In the genomic region with DNA sequence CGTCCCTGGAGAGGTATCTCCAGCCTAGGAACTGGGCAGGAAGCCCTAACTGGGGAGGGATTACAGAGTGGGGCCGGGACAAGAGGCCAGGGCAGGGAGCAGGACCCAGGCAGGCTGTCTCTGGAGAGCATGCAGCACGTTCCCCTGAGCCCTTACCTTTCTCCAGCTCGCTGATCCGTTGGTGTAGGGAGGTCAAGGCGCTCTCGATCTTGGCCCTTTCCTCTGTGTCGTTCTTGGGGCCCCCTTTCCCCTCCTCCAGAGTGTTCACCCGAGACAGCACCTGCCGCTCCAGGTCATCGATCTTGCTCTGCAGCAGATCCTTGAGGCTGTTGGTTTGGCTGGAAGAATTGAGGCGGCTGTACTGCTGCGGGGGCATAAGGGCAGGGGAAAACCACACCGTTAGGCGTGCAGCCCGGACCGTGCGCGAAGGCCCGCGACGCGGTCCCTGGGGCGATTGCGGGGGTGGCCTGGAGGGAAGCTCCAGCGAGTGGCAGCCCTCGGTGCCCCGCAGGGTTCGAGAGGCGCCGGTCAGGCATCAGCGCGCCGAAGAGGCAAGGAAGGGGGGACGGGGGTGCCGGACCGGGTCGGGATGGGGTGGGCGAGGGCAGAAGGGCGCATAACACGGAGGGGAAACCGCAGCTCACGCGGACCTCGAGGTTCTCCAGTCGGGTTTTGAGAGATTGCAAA, we compare ENCODE assay signal across 8 mouse cellular contexts. TPM values are rescaled to one million over a fixed set of nuclear protein-coding genes. Genes with fewer than 3 reads are reported as not detected.
A peak's percentile ranks its signal among the peaks of the same experiment; 100 is the strongest.
DNase-seq lines count a peak whose midpoint lies in the region; ATAC-seq lines count a peak whose summit lies in the region.

No protein-coding gene starts in this region.

- DNase-seq in cerebellum, adult 11 months = peak; percentile 51
- DNase-seq in ES-CJ7 (ENCODE audit: low read depth, low spot score) = peak; percentile 33
- DNase-seq in heart, postnatal 14 days = peak; percentile 46 to 48
- no peak for DNase-seq in frontal cortex, postnatal 36 days (ENCODE audit: low spot score in 2 of 2)
- DNase-seq in left cerebral cortex, postnatal 25 days (ENCODE audit: low spot score in 2 of 2) = no peak

- H3K9ac ChIP-seq in embryonic facial prominence, embryonic 13.5 days = peak overlapping the region; percentile 61
- H3K9ac ChIP-seq in midbrain, embryonic 12.5 days (replicated peaks) = peak overlapping the region; percentile 68

- intact Hi-C loops in heart, postnatal 14 days (cut with DNase I) = no loop called here
- intact Hi-C loops in left cerebral cortex, postnatal 25 days (cut with DNase I) = loop anchor here (1.0 to 5.0 kb wide), 5 partner anchors 31 to 311 kb away; no protein-coding TSS in a partner anchor

- H3K4me2 ChIP-seq in embryonic facial prominence, embryonic 13.5 days = peak overlapping the region; percentile 94
- peak overlapping the region; percentile 97 for H3K4me2 ChIP-seq in midbrain, embryonic 12.5 days (replicated peaks)

- H3K4me1 ChIP-seq in embryonic facial prominence, embryonic 13.5 days = peaks cover 38% of the 10 kb centered on the region
- peaks cover 52% of the 10 kb centered on the region for H3K4me1 ChIP-seq in midbrain, embryonic 12.5 days

- peak overlapping the region; percentile 49 for H3K4me3 ChIP-seq in embryonic facial prominence, embryonic 13.5 days
- H3K4me3 ChIP-seq in midbrain, embryonic 12.5 days = peak overlapping the region; percentile 62

- no peak overlapping the region for H3K27ac ChIP-seq in embryonic facial prominence, embryonic 13.5 days
- no peak overlapping the region for H3K27ac ChIP-seq in midbrain, embryonic 12.5 days (replicated peaks)

- H3K9me3 ChIP-seq in embryonic facial prominence, embryonic 13.5 days = no peaks in the 10 kb centered on the region
- H3K9me3 ChIP-seq in midbrain, embryonic 12.5 days = no peaks in the 10 kb centered on the region

- 1% methylated on average over 45 of the region's 46 CpGs for WGBS in embryonic facial prominence, embryonic 13.5 days
- 1% methylated on average over 46 of the region's 46 CpGs for WGBS in midbrain, embryonic 12.5 days

- no peak for ATAC-seq in cerebellum, adult (ENCODE audit: insufficient number of reproducible peaks, low FRiP score, low TSS enrichment)
- ATAC-seq in embryonic facial prominence, embryonic 13.5 days (ENCODE audit: insufficient number of reproducible peaks, insufficient read depth, low FRiP score, low TSS enrichment, low read depth) = no peak
- ATAC-seq in midbrain, embryonic 12.5 days (ENCODE audit: low FRiP score, low read depth) = no peak

- H3K36me3 ChIP-seq in embryonic facial prominence, embryonic 13.5 days = no peaks in the 10 kb centered on the region
- no peaks in the 10 kb centered on the region for H3K36me3 ChIP-seq in midbrain, embryonic 12.5 days

- peaks cover 100% of the 10 kb centered on the region for H3K27me3 ChIP-seq in embryonic facial prominence, embryonic 13.5 days
- H3K27me3 ChIP-seq in midbrain, embryonic 12.5 days = peaks cover 100% of the 10 kb centered on the region

RNA-seq across cellular contexts. Expression of a gene that starts 0.9 kb away (rescaled TPM):
- polyA plus RNA-seq in embryonic facial prominence, embryonic 13.5 days (2015; fragmentation: Nextera tagmentation; extraction: Ambion mirVana) = 0.60 and 0.66 TPM in 2 replicates
- total RNA-seq in heart, postnatal 14 days (2021) = under 1 TPM; 0.29 to 0.55 TPM
- polyA plus RNA-seq in midbrain, embryonic 12.5 days (2016; fragmentation: Nextera tagmentation; extraction: Ambion mirVana) = 5.9 and 6.2 TPM in 2 replicates
- 100 to 1,000 TPM; 182 to 222 TPM for total RNA-seq in left cerebral cortex, postnatal 25 days (2021)

RNA-seq across cellular contexts. Expression of a gene that starts 55.5 kb away (rescaled TPM):
- polyA plus RNA-seq in embryonic facial prominence, embryonic 13.5 days (2015; fragmentation: Nextera tagmentation; extraction: Ambion mirVana) = 16.0 and 17.3 TPM in 2 replicates
- 10 to 100 TPM; 11.0 TPM for total RNA-seq in heart, postnatal 14 days (2021)
- 24.9 and 25.1 TPM in 2 replicates for polyA plus RNA-seq in midbrain, embryonic 12.5 days (2016; fragmentation: Nextera tagmentation; extraction: Ambion mirVana)
- 10 to 100 TPM; 21.9 to 31.1 TPM for total RNA-seq in left cerebral cortex, postnatal 25 days (2021)

RNA-seq across cellular contexts. Expression of a gene that starts 56.1 kb away (rescaled TPM):
- 10.8 and 12.5 TPM in 2 replicates for polyA plus RNA-seq in embryonic facial prominence, embryonic 13.5 days (2015; fragmentation: Nextera tagmentation; extraction: Ambion mirVana)
- total RNA-seq in heart, postnatal 14 days (2021) = 10 to 100 TPM; 34.4 to 34.8 TPM
- polyA plus RNA-seq in midbrain, embryonic 12.5 days (2016; fragmentation: Nextera tagmentation; extraction: Ambion mirVana) = 18.3 and 19.0 TPM in 2 replicates
- total RNA-seq in left cerebral cortex, postnatal 25 days (2021) = 10 to 100 TPM; 57.5 to 62.0 TPM

Comparison
In these comparisons a context has a peak if more than half of its experiments do, and no peak if none do; other contexts are left out.
1. DNase-seq: peak in cerebellum, adult 11 months (single experiment), ES-CJ7 (single experiment) and heart, postnatal 14 days (2 of 2); none in frontal cortex, postnatal 36 days (0 of 2) and left cerebral cortex, postnatal 25 days (0 of 2).
2. RNA of a gene that starts 0.9 kb away (total RNA-seq): 182 to 222 TPM in left cerebral cortex, postnatal 25 days; 0.29 to 0.55 TPM in heart, postnatal 14 days; every median in the first group is over 100 times any median in the second.